Mouse (Mus musculus): Measurements from ENCODE around the gene Hmgcs1.
"Not testable (repeated sequence)": the region's sequence is repeated elsewhere in the genome, so short reads cannot be mapped to it uniquely, and the experiment has no call there.

Hmgcs1 gene

GRCm38 (mm10) chr13:119690039-119690728 lies at the start of gene Hmgcs1:
Hmgcs1 (plus strand) TSS chr13:119690379.
- peak; percentile 94 for DNase-seq (ENCODE audit: low spot score)

- DNase-seq (ENCODE audit: low spot score): no peak
Measured at GRCm38 (mm10) chr13:119640504-119640903, 49.7 kb upstream of the Hmgcs1 start.

GRCm38 (mm10) chr13:119641145-119641544 lies 49.0 kb upstream of the Hmgcs1 start:
- DNase-seq (ENCODE audit: low spot score): no peak

DNA sequence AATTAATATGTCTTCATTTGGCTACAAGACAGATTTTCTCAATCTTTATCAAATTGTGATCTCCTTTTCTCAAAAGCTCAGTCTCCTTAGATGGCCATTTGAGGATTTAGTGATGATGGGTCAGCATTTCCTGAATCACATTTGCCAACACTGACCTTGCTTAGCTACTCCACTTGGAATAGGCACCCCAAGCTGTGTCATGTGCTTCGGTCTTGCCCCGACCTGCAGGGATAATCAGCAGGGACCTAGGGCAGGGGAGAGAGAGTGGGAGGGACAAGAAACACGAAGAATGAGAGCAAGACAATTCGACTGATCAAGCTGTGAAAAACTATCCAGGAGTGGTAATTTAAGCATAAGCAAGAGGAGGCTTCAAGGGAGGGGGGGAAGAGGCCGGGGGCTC lies 45.4 kb upstream of the Hmgcs1 start:
- DNase-seq (ENCODE audit: low spot score): no peak

- no peak for DNase-seq (ENCODE audit: low spot score)
Measured at GRCm38 (mm10) chr13:119646511-119646910, 43.7 kb upstream of the Hmgcs1 start.

DNA sequence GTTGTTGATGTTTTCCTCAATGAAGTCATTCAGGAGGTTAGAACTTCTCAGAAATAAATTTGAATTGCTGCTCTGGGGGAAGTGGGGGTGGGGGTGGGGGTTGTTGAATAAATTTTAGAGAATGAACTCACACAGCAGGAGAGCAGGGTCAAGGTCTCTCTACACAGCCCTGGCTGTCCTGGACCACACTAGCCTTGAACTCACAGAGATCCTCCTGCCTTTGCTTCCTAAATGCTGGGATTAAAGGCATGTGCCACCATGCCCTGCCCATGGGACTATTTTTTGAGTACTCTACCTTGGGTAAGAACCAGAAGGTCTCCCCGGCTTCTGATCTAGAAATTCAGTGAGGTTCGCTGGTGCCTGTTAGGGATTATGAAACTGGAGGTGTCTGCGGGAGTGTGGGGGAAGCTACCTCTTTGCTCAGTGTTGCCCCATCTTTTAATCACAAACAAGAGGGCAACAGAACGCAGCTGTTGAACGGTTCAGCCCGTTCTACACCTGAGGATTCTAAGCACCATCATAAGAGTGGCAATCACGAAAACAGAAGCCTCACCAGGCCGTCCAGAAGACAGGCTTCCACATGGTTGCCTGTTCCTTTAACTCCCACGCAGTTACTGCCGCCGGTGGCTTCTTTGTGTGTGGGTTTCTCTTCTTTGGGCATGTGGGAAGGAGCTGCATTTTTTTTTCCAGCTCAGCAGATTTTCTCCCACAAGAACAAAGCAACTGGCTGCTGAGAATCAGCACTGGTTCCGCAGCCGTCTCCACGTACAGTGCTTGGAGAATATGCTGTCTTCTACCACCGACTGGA lies 41.1 kb upstream of the Hmgcs1 start:
- no peak for DNase-seq (ENCODE audit: low spot score)

- no peak for DNase-seq (ENCODE audit: low spot score)
Measured at GRCm38 (mm10) chr13:119649699-119650046, 40.5 kb upstream of the Hmgcs1 start.

DNA sequence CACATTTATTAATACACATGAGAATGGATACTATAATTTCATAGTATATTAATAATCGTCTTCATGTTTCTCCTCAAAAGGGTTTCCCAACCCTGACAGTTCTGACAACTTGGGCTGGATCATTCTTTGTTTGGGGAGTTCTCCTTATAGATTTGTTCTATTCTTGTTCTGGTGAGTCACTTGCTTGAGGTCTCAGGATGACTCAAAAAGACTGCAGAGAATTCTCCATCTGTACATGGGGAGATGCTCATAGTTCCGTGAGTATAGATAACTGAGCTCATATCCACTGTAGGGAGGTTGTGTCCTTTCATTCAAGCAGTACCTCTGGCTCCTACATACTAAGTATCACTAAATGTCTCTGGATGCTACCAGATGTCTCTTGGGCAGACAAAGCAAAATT lies 35.4 kb upstream of the Hmgcs1 start:
- no peak for DNase-seq (ENCODE audit: low spot score)

DNA sequence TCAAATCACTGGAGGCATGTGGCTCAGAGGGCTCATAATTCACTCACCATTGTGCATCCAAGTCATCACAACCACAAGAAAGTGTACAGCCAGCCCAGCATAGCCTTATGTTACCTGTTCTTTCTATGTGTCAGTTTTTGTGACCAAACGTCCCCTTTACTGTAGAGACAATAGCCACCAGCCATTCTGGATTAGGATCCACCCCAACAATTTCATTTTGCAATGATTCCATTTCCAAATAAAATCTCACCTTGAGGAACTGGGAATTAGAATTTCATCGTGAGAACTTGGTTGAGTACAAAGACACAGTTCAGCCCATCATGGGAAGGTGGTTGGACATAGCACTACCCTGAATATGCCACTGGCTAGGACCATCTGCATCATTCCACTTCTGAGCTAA lies 33.9 kb upstream of the Hmgcs1 start:
- DNase-seq (ENCODE audit: low spot score): no peak

DNA sequence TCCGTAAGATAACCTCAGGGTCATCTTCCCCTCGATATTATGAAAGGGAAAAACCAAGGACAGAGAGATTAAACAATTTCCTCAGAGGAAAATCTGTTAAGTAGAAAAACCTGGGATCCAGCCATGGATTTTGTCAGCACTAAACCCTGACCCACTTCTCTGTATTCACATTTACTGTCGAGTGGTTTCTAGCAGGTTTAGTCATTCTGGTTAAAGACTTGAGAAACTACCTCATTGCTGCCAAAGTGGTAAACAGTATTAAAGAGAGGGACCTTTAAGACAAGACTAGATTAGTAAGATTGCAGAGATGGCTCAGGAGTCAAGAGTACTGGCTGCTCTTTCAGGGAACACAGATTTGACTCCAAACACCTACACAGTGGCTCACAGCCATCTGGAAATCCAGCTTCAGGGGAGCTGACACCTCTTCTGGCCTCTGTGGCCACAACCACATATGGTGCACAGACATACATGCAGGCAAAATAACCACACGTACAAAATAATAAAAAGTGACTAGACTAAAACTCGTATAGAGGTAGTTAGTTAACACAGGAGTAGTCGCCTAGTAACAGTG lies 33.2 kb upstream of the Hmgcs1 start:
- DNase-seq (ENCODE audit: low spot score): no peak

GRCm38 (mm10) chr13:119661420-119661819 lies 28.8 kb upstream of the Hmgcs1 start:
- not testable (repeated sequence) for DNase-seq (ENCODE audit: low spot score)

GRCm38 (mm10) chr13:119678794-119679193 lies 11.4 kb upstream of the Hmgcs1 start:
- DNase-seq (ENCODE audit: low spot score): no peak

GRCm38 (mm10) chr13:119679721-119680120 lies 10.5 kb upstream of the Hmgcs1 start:
- no peak for DNase-seq (ENCODE audit: low spot score)

GRCm38 (mm10) chr13:119681161-119681560 lies 9.0 kb upstream of the Hmgcs1 start:
- DNase-seq (ENCODE audit: low spot score): no peak

DNA sequence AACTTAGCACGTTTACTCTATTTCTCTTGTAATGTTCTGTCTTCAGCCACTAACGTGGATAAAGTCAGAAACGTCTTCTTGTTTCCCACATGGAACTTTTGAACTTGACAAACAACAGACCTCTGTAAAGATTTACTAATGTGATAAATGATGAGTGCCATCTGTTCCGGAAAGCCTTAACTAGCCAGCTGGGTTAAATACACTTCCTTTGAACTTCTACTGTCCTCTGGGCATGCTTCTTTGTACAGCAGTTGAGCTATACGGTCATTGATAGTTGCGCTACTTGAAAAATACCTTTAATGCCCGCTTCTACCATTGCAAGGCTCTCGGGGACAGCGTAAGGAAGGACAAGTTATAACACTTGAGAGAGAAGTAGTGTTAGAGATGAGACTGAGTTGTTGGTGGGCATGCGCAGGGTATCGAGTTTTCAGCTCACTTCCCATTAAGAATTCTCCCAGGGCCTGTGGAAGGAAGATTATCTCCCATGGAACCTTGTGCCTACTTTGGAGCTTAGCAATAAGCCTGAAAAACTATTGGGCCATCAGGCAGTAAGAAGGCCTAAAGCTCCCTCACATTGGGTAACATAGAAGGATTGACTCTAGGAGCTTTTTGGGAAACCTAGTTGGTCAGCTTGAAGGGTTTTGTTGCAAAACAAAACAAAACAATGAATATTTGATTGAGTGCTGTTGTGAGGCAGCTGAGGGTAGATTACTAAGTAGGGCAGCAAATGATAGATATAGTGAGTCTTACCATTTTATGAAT lies 5.6 kb upstream of the Hmgcs1 start:
- DNase-seq (ENCODE audit: low spot score): no peak

- no peak for DNase-seq (ENCODE audit: low spot score)
Measured at GRCm38 (mm10) chr13:119689709-119690038, 505 bp upstream of the Hmgcs1 start.

DNA sequence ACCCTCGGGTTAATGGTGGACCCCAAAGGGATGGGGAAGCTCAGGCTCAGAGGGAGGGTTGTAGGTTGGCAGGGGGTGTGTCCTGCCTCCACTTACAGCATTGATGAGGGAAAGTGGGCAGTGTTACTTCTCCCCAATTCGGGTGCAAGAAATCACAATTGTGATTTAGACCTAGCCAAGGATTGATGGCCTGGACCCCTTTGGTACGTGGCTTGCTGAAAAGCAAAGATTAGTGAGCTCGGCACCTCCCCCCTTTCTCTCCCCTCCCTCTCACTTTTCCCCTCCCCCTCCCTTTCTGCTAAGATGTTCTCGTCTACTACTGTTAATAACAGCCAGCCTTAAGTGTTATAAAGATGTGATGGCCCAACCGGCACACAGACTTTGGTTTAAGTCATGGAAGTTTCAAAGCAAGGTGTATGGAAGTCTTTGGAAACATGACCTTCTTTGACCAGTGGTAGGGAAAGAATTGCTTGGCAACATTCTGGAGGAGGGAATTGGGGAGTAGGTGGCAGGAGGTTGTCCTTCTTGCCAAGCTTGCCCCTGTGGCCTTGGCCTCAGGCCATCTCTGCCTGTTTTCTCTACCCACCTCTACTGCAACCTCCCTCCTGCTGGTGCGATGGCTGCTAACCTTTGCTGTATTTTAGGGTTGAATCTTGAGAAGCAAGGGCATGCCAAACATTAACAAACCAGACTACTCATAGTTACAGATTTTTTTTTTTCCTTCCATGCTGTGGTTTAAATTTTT lies 869 bp downstream of the Hmgcs1 start:
- DNase-seq (ENCODE audit: low spot score): no peak

DNA sequence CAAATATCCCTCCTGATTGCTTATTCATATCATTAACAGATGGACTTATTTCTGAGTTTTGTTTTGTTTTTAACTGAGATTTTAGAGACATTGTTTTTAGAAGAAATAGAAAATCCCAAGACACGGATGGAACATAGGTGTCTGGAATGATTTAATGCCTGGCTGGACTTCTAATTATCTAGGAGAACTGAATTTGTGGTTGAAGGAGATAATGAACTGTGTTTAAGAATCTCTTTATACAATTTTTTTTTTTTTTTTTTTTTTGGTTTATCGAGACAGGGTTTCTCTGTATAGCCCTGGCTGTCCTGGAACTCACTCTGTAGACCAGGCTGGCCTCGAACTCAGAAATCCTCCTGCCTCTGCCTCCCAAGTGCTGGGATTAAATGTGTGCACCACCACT lies 1.8 kb downstream of the Hmgcs1 start:
- not testable (repeated sequence) for DNase-seq (ENCODE audit: low spot score)

- DNase-seq (ENCODE audit: low spot score): no peak
Measured at GRCm38 (mm10) chr13:119695676-119696075, 5.5 kb downstream of the Hmgcs1 start.

DNA sequence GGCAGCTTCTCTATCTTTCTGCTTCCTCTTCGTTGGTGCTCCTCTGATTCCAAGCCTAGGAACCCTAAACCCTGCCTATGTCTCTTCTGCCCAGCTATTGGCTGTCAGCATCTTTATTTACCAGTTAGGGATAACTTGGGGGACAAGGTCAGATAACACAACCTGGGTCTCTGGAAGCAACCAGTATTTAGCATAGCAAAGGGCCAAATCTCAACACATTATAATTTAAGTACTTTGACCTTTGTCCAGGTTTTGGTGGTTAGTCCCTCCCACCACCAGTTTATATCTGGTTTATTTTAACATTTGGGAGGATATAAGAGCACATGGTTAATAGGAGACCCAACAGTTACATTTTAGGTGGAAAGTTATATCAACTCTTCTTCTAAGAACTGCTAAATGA lies 6.3 kb downstream of the Hmgcs1 start:
- DNase-seq (ENCODE audit: low spot score): no peak

- DNase-seq (ENCODE audit: low spot score): no peak
Measured at GRCm38 (mm10) chr13:119698436-119698835, 8.3 kb downstream of the Hmgcs1 start.

DNA sequence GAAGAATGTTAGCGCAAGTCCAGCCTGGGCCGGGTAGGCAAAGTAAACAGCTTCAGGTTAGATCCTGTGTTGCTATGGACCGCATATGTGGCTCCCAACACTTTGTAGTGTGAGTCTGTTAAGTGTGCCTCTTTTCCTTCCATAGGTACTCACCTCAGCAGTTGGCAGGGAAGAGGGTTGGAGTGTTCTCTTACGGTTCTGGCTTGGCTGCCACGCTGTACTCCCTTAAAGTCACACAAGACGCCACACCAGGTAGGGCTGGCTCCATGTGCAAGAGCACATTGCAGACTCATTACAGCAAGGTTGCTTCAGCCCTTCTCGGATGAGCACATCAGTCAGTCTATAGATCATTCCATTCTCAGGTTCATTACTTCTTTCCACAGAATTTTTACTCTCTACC lies 14.1 kb downstream of the Hmgcs1 start:
- DNase-seq (ENCODE audit: low spot score): no peak
